Mouse (Mus musculus) neural tube, embryonic 15.5 days (tissue): ENCODE results near the gene Ppan. TPM values are rescaled to one million over a fixed set of nuclear protein-coding genes. Genes with fewer than 3 reads are reported as not detected.

Experiments
- ATAC-seq: fragments of 200-750 bp; cut with Nextera tagmentation; 2 replicates; pipeline ENCODE4 v1.8.0; 2017; ENCODE audit warnings: mild to moderate bottlenecking, moderate TSS enrichment, moderate library complexity; ENCODE audit not compliant: low FRiP score
- H3K27ac ChIP-seq: fragments of 300-500 bp; sonication (generic); replicated peaks from 2 replicates; pipeline ENCODE4 v1.5.1; 2015; ENCODE audit warnings: mild to moderate bottlenecking, inconsistent platforms
- H3K27me3 ChIP-seq: fragments of 300-500 bp; sonication (generic); replicated peaks from 2 replicates; pipeline ENCODE4 v1.6.1; 2015; ENCODE audit warnings: inconsistent platforms
- H3K36me3 ChIP-seq: fragments of 300-500 bp; sonication (generic); 2 replicates; pipeline ENCODE4 v1.6.1; 2015; ENCODE audit warnings: inconsistent platforms
- H3K4me1 ChIP-seq: fragments of 300-500 bp; sonication (generic); 2 replicates; pipeline ENCODE4 v1.6.1; 2015; ENCODE audit warnings: inconsistent platforms
- H3K4me2 ChIP-seq: fragments of 300-500 bp; sonication (generic); 2 replicates; pipeline ENCODE4 v1.6.1; 2015; ENCODE audit warnings: inconsistent platforms, mild to moderate bottlenecking, moderate library complexity
- H3K4me3 ChIP-seq: fragments of 300-500 bp; sonication (generic); replicated peaks from 2 replicates; pipeline ENCODE4 v1.5.1; 2015; ENCODE audit warnings: mild to moderate bottlenecking, inconsistent platforms
- H3K9ac ChIP-seq: fragments of 300-500 bp; sonication (generic); replicated peaks from 2 replicates; pipeline ENCODE4 v1.6.1; 2015; ENCODE audit warnings: mild to moderate bottlenecking, inconsistent platforms
- H3K9me3 ChIP-seq: fragments of 300-500 bp; sonication (generic); replicated peaks from 2 replicates; pipeline ENCODE4 v1.6.1; 2016; ENCODE audit warnings: inconsistent platforms
- WGBS: fragments of 180-500 bp; shearing (Covaris S2); methylation state at CpG from one replicate; pipeline ENCODE4 v1.1.7; 2015; ENCODE audit warnings: mixed read lengths; 5-methylcytosine and 5-hydroxymethylcytosine counted together
- microRNA-seq: library from miRNA; unstranded; fragments of <30 nt; microRNA quantifications from one replicate; pipeline ENCODE4, GENCODE M21; 2017
- polyA plus RNA-seq: library from polyadenylated mRNA; unstranded; fragments of >200 nt; fragmentation: Nextera tagmentation; extraction: Ambion mirVana; gene quantifications from 2 replicates; pipeline ENCODE4 v1.2.1, GENCODE M21; 2015

Ppan gene
- polyA plus RNA-seq, 1 experiment from 2014 or later, result 49.7 TPM

- Histone ChIP-seq H3K9me3 (no peaks in the 10 kb centered on the region), H3K4me2 (peak overlapping the region; percentile 98), H3K9ac (peak overlapping the region; percentile 91), H3K4me3 (peak overlapping the region; percentile 98), H3K27ac (peak overlapping the region; percentile 67), H3K27me3 (no peaks in the 10 kb centered on the region), H3K36me3 (peaks cover 35% of the 10 kb centered on the region), H3K4me1 (peaks cover 19% of the 10 kb centered on the region)
- 5% methylated on average over 37 of the region's 39 CpGs for WGBS
- peak; percentile 61 for ATAC-seq
Measured at GRCm38 (mm10) chr9:20897736-20898510, 9.9 kb downstream of the Ppan start.

DNA sequence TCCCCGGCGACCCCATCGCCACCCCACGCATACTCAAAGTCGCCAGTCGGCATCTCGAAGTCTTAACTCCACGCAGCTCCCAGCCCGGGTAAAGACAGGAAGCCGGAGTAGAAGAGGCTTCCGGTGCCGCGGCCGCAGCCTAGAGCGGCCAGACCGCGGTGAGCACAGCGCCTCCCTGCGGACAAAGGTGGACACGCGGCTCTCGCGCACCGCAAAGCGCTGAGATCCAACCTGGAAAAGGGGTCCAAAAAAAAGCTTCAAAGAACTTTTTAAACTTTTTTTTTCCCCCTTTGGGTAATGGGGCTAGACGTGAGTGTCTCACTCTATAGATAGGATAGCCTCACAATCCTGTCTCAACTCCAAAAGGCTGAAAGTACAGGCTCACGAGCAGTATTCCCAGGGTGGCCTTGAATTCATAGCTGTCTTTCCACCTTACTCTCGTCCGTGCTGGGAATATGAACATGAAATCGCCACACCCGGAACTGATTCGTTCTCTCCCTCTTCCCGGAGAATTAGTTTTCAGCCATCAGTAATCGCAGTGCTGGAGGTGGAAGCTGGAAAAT lies 10.6 kb downstream of the Ppan start, which contains the start of gene Eif3g:
Gene Eif3g (minus strand): TSS at position 113 of the 563 bp plus-strand sequence.
- Histone ChIP-seq H3K27ac (peak within 1 kb of the TSS; percentile 67), H3K4me1 (peaks cover 19% of the 10 kb centered on the region), H3K27me3 (no peaks in the 10 kb centered on the region), H3K9ac (peak within 1 kb of the TSS; percentile 91), H3K4me3 (peak within 1 kb of the TSS; percentile 98), H3K9me3 (no peaks in the 10 kb centered on the region), H3K4me2 (peak within 1 kb of the TSS; percentile 98), H3K36me3 (peaks cover 28% of the 10 kb centered on the region)
- 6% methylated on average over 34 of the region's 34 CpGs for whole genome bisulfite sequencing
- ATAC-seq, result peak; percentile 91

DNA sequence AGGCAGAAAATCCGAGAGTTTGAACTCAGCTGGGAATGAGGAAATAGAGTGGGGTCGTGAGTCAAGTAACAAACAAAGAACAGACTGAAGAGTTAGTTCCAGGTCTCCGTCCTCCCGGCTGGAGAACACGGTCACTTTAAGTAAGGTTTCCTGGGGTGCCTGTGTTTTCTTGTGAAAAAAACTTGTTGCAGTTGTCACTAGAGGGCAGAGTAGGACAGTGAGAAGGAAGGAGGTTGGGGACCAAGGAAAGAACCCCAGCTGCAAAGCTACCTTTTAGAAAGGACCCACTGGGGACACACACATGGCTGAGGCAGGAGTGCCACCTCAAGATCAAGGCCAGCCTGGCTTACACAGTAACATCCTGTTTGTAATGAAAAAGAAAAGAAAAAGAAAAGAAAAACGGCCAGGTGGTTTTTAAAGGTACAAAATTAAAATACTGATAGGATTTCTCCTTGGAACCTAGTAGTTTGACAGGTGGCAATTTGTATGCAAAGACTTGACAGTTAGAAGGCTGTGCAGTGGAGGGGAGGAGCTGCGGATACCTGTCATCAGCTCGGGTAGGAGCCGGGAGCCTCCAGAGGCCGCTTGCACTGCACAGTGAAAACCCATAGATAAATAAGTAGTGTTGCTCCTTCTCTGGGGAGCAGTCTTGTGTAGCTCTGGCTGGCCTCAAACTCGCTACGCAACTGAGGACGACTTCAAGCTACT lies 13.6 kb downstream of the Ppan start:
- WGBS, result 23% methylated on average over 13 of the region's 13 CpGs
- Histone ChIP-seq H3K27me3 (no peaks in the 10 kb centered on the region), H3K9ac (no peak overlapping the region), H3K27ac (no peak overlapping the region), H3K4me3 (no peak overlapping the region), H3K4me2 (no peak overlapping the region), H3K4me1 (peaks cover 18% of the 10 kb centered on the region), H3K36me3 (peaks cover 22% of the 10 kb centered on the region), H3K9me3 (no peaks in the 10 kb centered on the region)
- ATAC-seq, result no peak

DNA sequence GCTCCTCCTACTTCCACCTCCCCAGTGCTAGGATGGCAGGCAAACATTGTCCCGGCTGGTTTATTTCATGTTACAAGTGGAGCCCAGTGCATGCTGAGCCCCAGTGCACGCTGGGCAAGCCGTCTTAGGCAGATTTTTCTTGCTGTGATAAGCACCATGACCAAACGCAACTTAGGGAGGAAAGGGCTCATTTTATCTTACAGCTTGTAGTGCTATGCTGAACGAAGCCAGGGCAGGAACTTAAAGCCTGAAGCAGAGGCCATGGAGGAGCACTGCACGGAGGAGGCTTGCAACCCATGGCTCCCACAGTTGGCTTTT lies 14.2 kb downstream of the Ppan start:
- Histone ChIP-seq H3K36me3 (peaks cover 27% of the 10 kb centered on the region), H3K4me2 (no peak overlapping the region), H3K27ac (no peak overlapping the region), H3K9me3 (no peaks in the 10 kb centered on the region), H3K9ac (no peak overlapping the region), H3K4me1 (peaks cover 13% of the 10 kb centered on the region), H3K4me3 (no peak overlapping the region), H3K27me3 (no peaks in the 10 kb centered on the region)
- 44% methylated on average over 6 of the region's 6 CpGs for WGBS
- ATAC-seq, result no peak

- no peak overlapping the region for H3K27ac ChIP-seq
- no peak overlapping the region for H3K4me3 ChIP-seq
- no peak for ATAC-seq
- H3K9me3 ChIP-seq, result no peaks in the 10 kb centered on the region
- H3K4me1 ChIP-seq, result no peaks in the 10 kb centered on the region
- no peak overlapping the region for H3K4me2 ChIP-seq
- peaks cover 100% of the 10 kb centered on the region for H3K36me3 ChIP-seq
- WGBS, result 89% methylated on average over 9 of the region's 9 CpGs
- H3K27me3 ChIP-seq, result no peaks in the 10 kb centered on the region
- no peak overlapping the region for H3K9ac ChIP-seq
Measured at GRCm38 (mm10) chr9:20909948-20910347, 22.0 kb downstream of the Ppan start.

GRCm38 (mm10) chr9:20916160-20916559 lies 28.2 kb downstream of the Ppan start:
- H3K9me3 ChIP-seq, result no peaks in the 10 kb centered on the region
- H3K4me1 ChIP-seq, result no peaks in the 10 kb centered on the region
- no peak for ATAC-seq
- peaks cover 100% of the 10 kb centered on the region for H3K36me3 ChIP-seq
- no peak overlapping the region for H3K27ac ChIP-seq
- H3K4me2 ChIP-seq, result no peak overlapping the region
- no peak overlapping the region for H3K9ac ChIP-seq
- no peak overlapping the region for H3K4me3 ChIP-seq
- H3K27me3 ChIP-seq, result no peaks in the 10 kb centered on the region
- 90% methylated on average over 4 of the region's 4 CpGs for WGBS

DNA sequence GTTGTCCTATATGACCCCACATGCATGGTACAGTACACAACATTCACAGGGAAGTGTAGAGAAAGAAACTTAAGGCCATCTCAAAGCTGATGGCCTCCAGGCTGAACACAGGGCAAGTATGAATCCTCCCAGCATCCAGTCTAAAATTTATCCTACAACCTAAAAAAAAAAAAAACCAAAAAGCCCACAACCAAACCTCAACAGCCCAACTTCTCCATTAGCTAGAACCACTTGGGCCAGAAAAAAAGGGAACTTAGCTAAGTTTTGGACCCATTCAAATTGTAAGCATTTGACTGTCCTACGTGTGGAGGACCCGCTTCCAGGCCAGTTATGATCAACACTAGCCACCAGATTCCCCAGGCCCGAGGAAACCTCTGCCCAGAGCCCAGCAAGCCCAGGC lies 35.3 kb downstream of the Ppan start:
- H3K36me3 ChIP-seq, result peaks cover 98% of the 10 kb centered on the region
- no peak overlapping the region for H3K4me2 ChIP-seq
- H3K27me3 ChIP-seq, result no peaks in the 10 kb centered on the region
- H3K9ac ChIP-seq, result no peak overlapping the region
- no peaks in the 10 kb centered on the region for H3K4me1 ChIP-seq
- H3K9me3 ChIP-seq, result no peaks in the 10 kb centered on the region
- no peak overlapping the region for H3K4me3 ChIP-seq
- no peak for ATAC-seq
- WGBS, result 96% methylated on average over 3 of the region's 3 CpGs
- H3K27ac ChIP-seq, result no peak overlapping the region

Small RNA genes within 50 kb of the gene (microRNA-seq; reads per million reads assigned to microRNA genes)
- gene Mir7081, result not detected

Other genes with a start within 250 kb of the Ppan start
- gene Ubl5, start 245.3 kb upstream of the Ppan start, polyA plus RNA-seq, result 463 and 500 TPM in 2 replicates
- gene Fbxl12, start 243.4 kb upstream of the Ppan start, polyA plus RNA-seq, result 13.0 and 20.6 TPM in 2 replicates
- 69.6 and 71.6 TPM in 2 replicates for gene Pin1, start 236.1 kb upstream of the Ppan start, polyA plus RNA-seq
- 190 and 224 TPM in 2 replicates for gene Olfm2, start 141.8 kb upstream of the Ppan start, polyA plus RNA-seq
- gene Col5a3, start 73.1 kb upstream of the Ppan start, polyA plus RNA-seq, result 1.4 and 1.8 TPM in 2 replicates
- gene Rdh8, start 69.7 kb upstream of the Ppan start, polyA plus RNA-seq, result not detected in 2 replicates
- 17.0 and 23.2 TPM in 2 replicates for gene A230050P20Rik, start 19.5 kb upstream of the Ppan start, polyA plus RNA-seq
- gene Angptl6, start 8.4 kb upstream of the Ppan start, polyA plus RNA-seq, result 11.8 and 13.8 TPM in 2 replicates
- gene Eif3g, start 10.4 kb downstream of the Ppan start, polyA plus RNA-seq, result 260 and 274 TPM in 2 replicates
- 51.6 and 60.8 TPM in 2 replicates for gene Dnmt1, start 71.7 kb downstream of the Ppan start, polyA plus RNA-seq
- 8.8 and 17.9 TPM in 2 replicates for gene S1pr2, start 88.6 kb downstream of the Ppan start, polyA plus RNA-seq
- gene Mrpl4, start 114.6 kb downstream of the Ppan start, polyA plus RNA-seq, result 114 and 123 TPM in 2 replicates
- gene Icam1, start 127.8 kb downstream of the Ppan start, polyA plus RNA-seq, result 4.2 and 16.9 TPM in 2 replicates
- gene Icam4, start 141.2 kb downstream of the Ppan start, polyA plus RNA-seq, result 0.54 TPM in 1 of 2 replicates, not detected in the other
- gene Icam5, start 143.9 kb downstream of the Ppan start, polyA plus RNA-seq, result 1.8 and 2.0 TPM in 2 replicates
- gene Zglp1, start 178.9 kb downstream of the Ppan start, polyA plus RNA-seq, result 1.00 and 1.6 TPM in 2 replicates
- 1.6 and 2.2 TPM in 2 replicates for gene Gm49373, start 184.9 kb downstream of the Ppan start, polyA plus RNA-seq
- 69.8 and 77.7 TPM in 2 replicates for gene Fdx1l, start 185.4 kb downstream of the Ppan start, polyA plus RNA-seq
- 1.4 and 2.3 TPM in 2 replicates for gene Gm38431, start 203.8 kb downstream of the Ppan start, polyA plus RNA-seq
- gene Raver1, start 203.8 kb downstream of the Ppan start, polyA plus RNA-seq, result 25.6 and 38.0 TPM in 2 replicates
- 9.9 and 12.4 TPM in 2 replicates for gene Tyk2, start 243.1 kb downstream of the Ppan start, polyA plus RNA-seq